Mouse (Mus musculus) embryonic facial prominence, embryonic 15.5 days (tissue): ENCODE results near the gene Fxn. TPM values are rescaled to one million over a fixed set of nuclear protein-coding genes. Genes with fewer than 3 reads are reported as not detected.

Source experiments
- ATAC-seq: fragments of 200-750 bp; cut with Nextera tagmentation; 2 replicates; pipeline ENCODE4 v1.8.0; 2017; ENCODE audit warnings: low read depth, moderate TSS enrichment; ENCODE audit not compliant: insufficient number of reproducible peaks, low FRiP score, low TSS enrichment
- H3K27ac ChIP-seq: fragments of 300-500 bp; sonication (generic); replicated peaks from 2 replicates; pipeline ENCODE4 v1.5.1; 2015; ENCODE audit warnings: mild to moderate bottlenecking, inconsistent platforms
- H3K27me3 ChIP-seq: fragments of 300-500 bp; sonication (generic); 2 replicates; pipeline ENCODE4 v1.6.1; 2015; ENCODE audit warnings: inconsistent platforms
- H3K36me3 ChIP-seq: fragments of 300-500 bp; sonication (generic); 2 replicates; pipeline ENCODE4 v1.6.1; 2015; ENCODE audit warnings: mild to moderate bottlenecking, inconsistent platforms
- H3K4me1 ChIP-seq: fragments of 300-500 bp; sonication (generic); 2 replicates; pipeline ENCODE4 v1.6.1; 2015; ENCODE audit warnings: inconsistent platforms
- H3K4me2 ChIP-seq: fragments of 300-500 bp; sonication (generic); replicated peaks from 2 replicates; pipeline ENCODE4 v1.6.1; 2015; ENCODE audit warnings: mild to moderate bottlenecking, inconsistent platforms
- H3K4me3 ChIP-seq: fragments of 300-500 bp; sonication (generic); replicated peaks from 2 replicates; pipeline ENCODE4 v1.5.1; 2015; ENCODE audit warnings: mild to moderate bottlenecking, inconsistent platforms
- H3K9ac ChIP-seq: fragments of 300-500 bp; sonication (generic); 2 replicates; pipeline ENCODE4 v1.6.1; 2015; ENCODE audit warnings: inconsistent platforms
- H3K9me3 ChIP-seq: fragments of 300-500 bp; sonication (generic); replicated peaks from 2 replicates; pipeline ENCODE4 v1.6.1; 2016; ENCODE audit warnings: inconsistent platforms
- WGBS: fragments of 180-500 bp; shearing (Covaris S2); methylation state at CpG from one replicate; pipeline ENCODE4 v1.1.7; 2015; 5-methylcytosine and 5-hydroxymethylcytosine counted together
- polyA plus RNA-seq: library from polyadenylated mRNA; unstranded; fragments of >200 nt; fragmentation: Nextera tagmentation; extraction: Ambion mirVana; gene quantifications from 2 replicates; pipeline ENCODE4 v1.2.1, GENCODE M21; 2015

Gene Fxn
- polyA plus RNA-seq, 1 experiment from 2014 or later: 39.9 TPM

DNA sequence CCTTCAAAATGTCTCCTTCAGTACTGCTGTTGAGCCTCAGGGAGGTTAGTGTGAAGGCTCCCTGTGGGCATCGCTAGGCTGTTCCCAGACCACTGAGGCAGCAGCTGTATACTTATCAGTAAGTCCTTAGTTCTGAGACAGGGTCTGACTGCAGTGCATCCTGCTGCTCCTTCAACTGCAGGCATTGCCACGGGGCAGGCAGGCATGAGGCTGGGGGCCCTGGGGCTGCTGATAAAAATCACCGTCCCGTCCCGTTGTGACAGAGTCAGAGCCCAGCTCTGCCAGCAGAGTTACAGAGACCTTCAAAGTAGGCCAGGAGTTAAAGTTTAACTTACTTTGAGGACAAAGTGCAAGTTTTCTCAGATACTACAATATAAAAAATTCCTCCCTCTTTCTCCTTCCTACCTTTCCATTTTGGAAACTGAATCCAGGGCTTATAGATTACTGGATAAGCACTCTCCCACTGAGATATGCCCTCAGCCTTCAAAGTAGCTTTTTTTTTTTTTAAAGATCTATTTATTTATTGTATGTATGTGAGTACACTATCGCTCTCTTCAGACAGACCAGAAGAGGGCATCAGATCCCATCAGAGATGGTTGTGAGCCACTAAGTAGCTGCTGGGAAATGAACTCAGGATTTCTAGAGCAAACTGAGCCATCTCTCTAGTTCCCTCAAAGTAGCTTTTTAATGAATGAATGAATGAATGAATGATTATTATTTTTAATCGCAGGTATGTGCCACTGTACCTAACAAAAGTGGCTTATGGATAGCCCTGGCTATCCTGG, 14.2 kb downstream of the Fxn start:
- H3K27ac ChIP-seq: no peak overlapping the region
- H3K4me3 ChIP-seq: no peak overlapping the region
- peaks cover 16% of the 10 kb centered on the region for H3K36me3 ChIP-seq
- ATAC-seq: no peak
- H3K27me3 ChIP-seq: no peaks in the 10 kb centered on the region
- no peak overlapping the region for H3K9ac ChIP-seq
- H3K4me2 ChIP-seq: no peak overlapping the region
- H3K9me3 ChIP-seq: no peaks in the 10 kb centered on the region
- no peaks in the 10 kb centered on the region; the same call in 1 of the 2 replicates for H3K4me1 ChIP-seq
- 87% methylated on average over 7 of the region's 7 CpGs for WGBS

DNA sequence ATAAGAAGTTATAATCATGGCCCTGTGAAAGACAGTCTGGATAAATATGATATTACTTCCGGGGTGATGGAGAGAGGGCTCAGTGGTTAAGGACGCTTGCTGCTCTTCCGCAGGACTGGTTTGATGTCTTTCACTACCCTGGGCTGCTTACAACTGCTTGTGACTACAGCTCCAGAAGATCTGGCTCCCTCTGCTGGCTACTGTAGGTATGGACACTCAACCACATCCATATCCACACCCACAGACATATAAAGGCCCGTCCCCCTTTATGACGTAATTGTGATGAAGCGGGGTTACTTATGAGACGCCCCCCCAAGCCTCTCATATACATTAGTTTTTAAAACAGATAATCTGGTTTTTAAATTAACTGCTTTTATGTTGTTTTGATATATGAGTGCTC, 15.4 kb downstream of the Fxn start:
- Histone ChIP-seq H3K36me3 (peaks cover 20% of the 10 kb centered on the region), H3K27me3 (no peaks in the 10 kb centered on the region), H3K9me3 (no peaks in the 10 kb centered on the region), H3K4me3 (no peak overlapping the region), H3K9ac (no peak overlapping the region), H3K4me1 (no peaks in the 10 kb centered on the region), H3K4me2 (no peak overlapping the region), H3K27ac (no peak overlapping the region)
- 54% methylated on average over 7 of the region's 7 CpGs for WGBS
- peak; percentile 61; the same call in 1 of the 2 replicates for ATAC-seq

DNA sequence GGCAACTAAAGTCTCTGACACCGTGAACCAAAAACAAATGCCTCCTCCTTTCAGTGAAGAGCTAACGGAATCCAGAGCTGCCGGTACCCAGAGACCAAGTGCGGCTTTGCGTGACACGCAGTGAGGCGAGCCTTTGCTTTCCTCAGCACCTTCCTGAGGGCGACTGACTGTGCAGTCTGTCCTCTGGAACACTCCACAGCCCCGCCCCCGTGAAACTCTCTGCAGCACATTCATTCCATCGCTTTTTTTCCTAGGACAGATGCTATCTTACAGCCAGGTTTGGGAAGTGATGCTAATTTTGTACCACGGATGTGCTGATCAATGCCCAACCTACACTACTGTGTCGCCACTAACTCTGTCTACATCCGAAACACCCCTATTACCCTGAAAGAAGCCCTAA, 17.7 kb downstream of the Fxn start:
- H3K9ac ChIP-seq: no peak overlapping the region
- H3K27me3 ChIP-seq: no peaks in the 10 kb centered on the region
- no peaks in the 10 kb centered on the region for H3K4me1 ChIP-seq
- H3K4me2 ChIP-seq: no peak overlapping the region
- H3K27ac ChIP-seq: no peak overlapping the region
- no peak overlapping the region for H3K4me3 ChIP-seq
- no peaks in the 10 kb centered on the region for H3K9me3 ChIP-seq
- 83% methylated on average over 14 of the region's 14 CpGs for WGBS
- peaks cover 23% of the 10 kb centered on the region for H3K36me3 ChIP-seq
- ATAC-seq: no peak

- Histone ChIP-seq H3K4me3 (no peak overlapping the region), H3K4me1 (no peaks in the 10 kb centered on the region), H3K9ac (no peak overlapping the region), H3K27me3 (no peaks in the 10 kb centered on the region), H3K36me3 (peaks cover 15% of the 10 kb centered on the region), H3K27ac (no peak overlapping the region), H3K9me3 (no peaks in the 10 kb centered on the region), H3K4me2 (no peak overlapping the region)
- no peak for ATAC-seq
- 75% methylated on average over 12 of the region's 12 CpGs for WGBS
Observed at GRCm38 (mm10) chr19:24259390-24260351, 20.7 kb downstream of the Fxn start.

DNA sequence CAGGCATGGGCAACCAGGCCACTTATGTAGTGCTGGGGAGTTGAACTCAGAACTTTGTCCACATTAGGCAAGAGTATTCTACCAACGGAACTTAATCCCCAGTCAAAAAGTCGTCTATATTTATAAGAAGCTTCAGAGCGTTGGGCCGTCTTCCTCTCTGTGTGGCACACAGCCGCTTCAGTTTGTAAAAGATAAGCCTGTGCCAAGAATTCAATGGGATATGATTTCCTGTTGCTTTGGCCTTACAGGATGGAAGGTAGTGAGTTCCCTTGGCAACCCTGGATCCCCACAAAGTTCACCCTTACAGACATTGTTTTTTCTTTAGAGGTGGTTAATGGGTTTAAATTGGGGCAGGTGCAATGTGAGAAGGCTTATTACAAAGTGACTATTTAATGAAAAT, 22.0 kb downstream of the Fxn start:
- Histone ChIP-seq H3K4me2 (no peak overlapping the region), H3K9ac (no peak overlapping the region), H3K9me3 (no peaks in the 10 kb centered on the region), H3K4me1 (no peaks in the 10 kb centered on the region), H3K27ac (no peak overlapping the region), H3K36me3 (peaks cover 15% of the 10 kb centered on the region), H3K4me3 (no peak overlapping the region), H3K27me3 (no peaks in the 10 kb centered on the region)
- ATAC-seq: no peak
- WGBS: 83% methylated on average over 5 of the region's 5 CpGs

DNA sequence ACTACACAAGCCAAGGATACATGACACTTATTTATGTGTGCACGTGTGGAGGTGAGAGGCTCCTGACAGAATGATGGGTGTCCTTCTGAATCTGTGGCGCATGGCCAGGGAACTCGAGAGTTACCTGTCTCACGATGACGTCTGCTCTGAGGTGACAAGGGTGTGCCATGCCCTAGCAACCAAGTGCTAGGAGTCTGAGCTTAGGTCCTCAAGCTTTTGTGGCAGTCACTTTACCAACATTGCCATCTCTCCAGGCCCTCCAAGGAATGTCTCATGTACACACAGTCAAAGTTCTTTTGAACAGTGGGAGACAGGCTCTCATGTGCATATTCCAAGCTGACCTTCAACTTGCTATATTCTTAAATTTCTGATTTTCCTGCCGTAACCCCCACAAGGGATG, 22.4 kb downstream of the Fxn start:
- Histone ChIP-seq H3K36me3 (peaks cover 13% of the 10 kb centered on the region), H3K27ac (no peak overlapping the region), H3K4me1 (no peaks in the 10 kb centered on the region), H3K4me3 (no peak overlapping the region), H3K27me3 (no peaks in the 10 kb centered on the region), H3K9ac (no peak overlapping the region), H3K9me3 (no peaks in the 10 kb centered on the region), H3K4me2 (no peak overlapping the region)
- ATAC-seq: no peak
- 88% methylated on average over 6 of the region's 6 CpGs for WGBS

GRCm38 (mm10) chr19:24253657-24254260, 26.6 kb downstream of the Fxn start:
- Histone ChIP-seq H3K4me2 (no peak overlapping the region), H3K27me3 (no peaks in the 10 kb centered on the region), H3K36me3 (no peaks in the 10 kb centered on the region), H3K9ac (no peak overlapping the region), H3K4me3 (no peak overlapping the region), H3K4me1 (peaks cover 6% of the 10 kb centered on the region), H3K9me3 (no peaks in the 10 kb centered on the region), H3K27ac (no peak overlapping the region)
- ATAC-seq: no peak
- 29% methylated on average over 9 of the region's 9 CpGs for WGBS

DNA sequence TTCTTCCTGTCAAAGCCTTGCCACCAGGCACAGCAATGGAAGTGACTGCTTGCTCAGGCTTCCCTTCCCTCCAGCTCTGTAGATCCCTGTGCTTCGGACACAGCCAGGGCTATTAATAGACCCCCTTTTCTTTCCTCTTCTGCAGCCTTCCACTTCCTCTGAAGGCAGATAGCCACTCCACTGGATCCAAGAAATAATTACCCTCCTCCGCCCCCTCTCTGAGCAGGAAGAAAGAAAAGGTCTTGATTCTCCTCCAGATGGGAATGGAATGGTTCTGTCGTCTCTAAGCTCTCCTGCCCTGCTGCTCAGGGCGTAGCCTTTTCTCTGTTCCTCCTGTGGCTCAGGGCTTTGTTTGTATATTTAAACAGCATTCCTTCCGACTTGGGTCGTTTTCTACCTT, 28.5 kb downstream of the Fxn start:
- Histone ChIP-seq H3K9me3 (no peaks in the 10 kb centered on the region), H3K4me1 (peaks cover 6% of the 10 kb centered on the region), H3K4me2 (no peak overlapping the region), H3K27ac (0 out of 2 replicates have a peak overlapping the region, but pooled peaks have one; percentile 5), H3K36me3 (no peaks in the 10 kb centered on the region), H3K4me3 (no peak overlapping the region), H3K9ac (no peak overlapping the region), H3K27me3 (no peaks in the 10 kb centered on the region)
- 15% methylated on average over 6 of the region's 6 CpGs for WGBS
- ATAC-seq: no peak; the same call in 1 of the 2 replicates

- Histone ChIP-seq H3K9me3 (no peaks in the 10 kb centered on the region), H3K4me1 (peaks cover 5% of the 10 kb centered on the region; the same call in 1 of the 2 replicates), H3K4me3 (no peak overlapping the region), H3K9ac (no peak overlapping the region), H3K36me3 (no peaks in the 10 kb centered on the region), H3K27ac (no peak overlapping the region), H3K27me3 (no peaks in the 10 kb centered on the region), H3K4me2 (no peak overlapping the region)
- peak; percentile 77 for ATAC-seq
- WGBS: 63% methylated on average over 6 of the region's 6 CpGs
Observed at GRCm38 (mm10) chr19:24243340-24243739, 37.1 kb downstream of the Fxn start.

DNA sequence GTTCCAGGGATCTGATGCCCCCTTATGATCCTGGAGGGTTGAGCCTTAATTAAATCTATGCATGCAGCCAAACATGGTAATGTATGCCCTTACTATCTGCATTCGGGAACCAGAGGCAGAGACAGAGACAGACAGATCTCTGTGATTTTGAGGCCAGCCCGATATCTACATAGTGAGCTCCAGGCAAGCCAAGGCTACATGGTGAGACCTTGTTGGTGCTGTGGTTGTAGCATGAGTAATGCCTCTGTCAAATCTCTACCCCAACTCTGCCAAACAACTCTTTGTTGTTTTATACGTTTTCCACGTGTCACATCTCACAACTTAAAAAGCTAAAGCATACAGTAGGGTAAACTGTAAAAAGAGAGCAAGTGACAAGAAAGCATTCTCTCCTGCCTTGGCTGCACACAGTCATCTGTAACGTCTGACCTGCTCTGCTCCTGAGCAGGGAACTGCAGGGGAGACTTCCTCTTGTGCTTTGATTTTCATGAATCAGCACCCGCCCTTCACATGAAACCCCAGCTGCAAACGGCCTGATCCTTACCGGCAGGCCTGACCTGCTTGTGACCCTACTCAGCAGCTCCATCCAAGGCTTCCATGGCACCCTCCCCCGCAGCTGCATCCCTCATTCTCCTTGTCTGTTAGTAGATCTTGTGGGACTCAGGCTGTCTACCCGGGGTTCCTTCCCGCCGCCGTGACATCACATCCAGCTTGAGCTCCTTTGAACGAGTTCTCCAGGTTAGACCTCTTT, 38.4 kb downstream of the Fxn start:
- 30% methylated on average over 14 of the region's 14 CpGs for WGBS
- no peak overlapping the region for H3K4me2 ChIP-seq
- H3K27me3 ChIP-seq: no peaks in the 10 kb centered on the region
- no peak overlapping the region for H3K27ac ChIP-seq
- no peak for ATAC-seq
- no peak overlapping the region for H3K9ac ChIP-seq
- peaks cover 5% of the 10 kb centered on the region; the same call in 1 of the 2 replicates for H3K4me1 ChIP-seq
- no peak overlapping the region for H3K4me3 ChIP-seq
- no peaks in the 10 kb centered on the region for H3K36me3 ChIP-seq
- H3K9me3 ChIP-seq: no peaks in the 10 kb centered on the region
